Mouse (Mus musculus): ENCODE data around the gene Pcdh15.

Pcdh15 gene

GRCm38 (mm10) chr10:73379001-73379400 lies 279.9 kb downstream of the Pcdh15 start:
- no peak for DNase-seq (ENCODE audit: low spot score in 2 of 2)

- DNase-seq (ENCODE audit: low spot score in 2 of 2), result no peak
Observed at GRCm38 (mm10) chr10:73384003-73384402, 284.9 kb downstream of the Pcdh15 start.

GRCm38 (mm10) chr10:73400426-73400825 lies 301.3 kb downstream of the Pcdh15 start:
- no peak for DNase-seq (ENCODE audit: low spot score in 2 of 2)

GRCm38 (mm10) chr10:73425408-73425807 lies 326.3 kb downstream of the Pcdh15 start:
- DNase-seq (ENCODE audit: low spot score in 2 of 2), result no peak

- DNase-seq (ENCODE audit: low spot score in 2 of 2), result no peak
Observed at GRCm38 (mm10) chr10:73431345-73431744, 332.2 kb downstream of the Pcdh15 start.

- DNase-seq (ENCODE audit: low spot score in 2 of 2), result no peak
Observed at GRCm38 (mm10) chr10:73484082-73484481, 384.9 kb downstream of the Pcdh15 start.

- no peak for DNase-seq (ENCODE audit: low spot score in 2 of 2)
Observed at GRCm38 (mm10) chr10:73491654-73492053, 392.5 kb downstream of the Pcdh15 start.

GRCm38 (mm10) chr10:73514846-73515245 lies 415.7 kb downstream of the Pcdh15 start:
- DNase-seq (ENCODE audit: low spot score in 2 of 2), result no peak

- DNase-seq (ENCODE audit: low spot score in 2 of 2), result no peak
Observed at GRCm38 (mm10) chr10:73515742-73516141, 416.6 kb downstream of the Pcdh15 start.

- DNase-seq (ENCODE audit: low spot score in 2 of 2), result no peak
Observed at GRCm38 (mm10) chr10:73519438-73519837, 420.3 kb downstream of the Pcdh15 start.

GRCm38 (mm10) chr10:73552831-73553230 lies 453.7 kb downstream of the Pcdh15 start:
- DNase-seq (ENCODE audit: low spot score in 2 of 2), result no peak

- DNase-seq (ENCODE audit: low spot score in 2 of 2), result no peak
Observed at GRCm38 (mm10) chr10:73564216-73564615, 465.1 kb downstream of the Pcdh15 start.

- DNase-seq (ENCODE audit: low spot score in 2 of 2), result no peak
Observed at GRCm38 (mm10) chr10:73574711-73575297, 475.7 kb downstream of the Pcdh15 start.

- no peak for DNase-seq (ENCODE audit: low spot score in 2 of 2)
Observed at GRCm38 (mm10) chr10:73667501-73667900, 568.4 kb downstream of the Pcdh15 start.

GRCm38 (mm10) chr10:73700519-73701286 lies 601.6 kb downstream of the Pcdh15 start:
- DNase-seq (ENCODE audit: low spot score in 2 of 2), result no peak

GRCm38 (mm10) chr10:73725566-73726240 lies 626.6 kb downstream of the Pcdh15 start:
- no peak for DNase-seq (ENCODE audit: low spot score in 2 of 2)

GRCm38 (mm10) chr10:73733246-73733645 lies 634.1 kb downstream of the Pcdh15 start:
- no peak for DNase-seq (ENCODE audit: low spot score in 2 of 2)

- no peak for DNase-seq (ENCODE audit: low spot score in 2 of 2)
Observed at GRCm38 (mm10) chr10:73749021-73749420, 649.9 kb downstream of the Pcdh15 start.

GRCm38 (mm10) chr10:73753876-73754275 lies 654.7 kb downstream of the Pcdh15 start:
- DNase-seq (ENCODE audit: low spot score in 2 of 2), result no peak

GRCm38 (mm10) chr10:73782945-73783344 lies 683.8 kb downstream of the Pcdh15 start:
- DNase-seq (ENCODE audit: low spot score in 2 of 2), result no peak

- no peak for DNase-seq (ENCODE audit: low spot score in 2 of 2)
Observed at GRCm38 (mm10) chr10:73788163-73788562, 689.0 kb downstream of the Pcdh15 start.

GRCm38 (mm10) chr10:73805069-73805468 lies 705.9 kb downstream of the Pcdh15 start:
- no peak for DNase-seq (ENCODE audit: low spot score in 2 of 2)

- DNase-seq (ENCODE audit: low spot score in 2 of 2), result no peak
Observed at GRCm38 (mm10) chr10:73812311-73812710, 713.2 kb downstream of the Pcdh15 start.
